Mouse (Mus musculus) NIH3T3 (cell line): ENCODE data around the gene Rpp25l.

Source experiments
- DNase-seq: peaks from one replicate; pipeline ENCODE4 v3.0.0-alpha.2; 2012; ENCODE audit warnings: low read depth

Rpp25l gene

GRCm38 (mm10) chr4:41713197-41714067 lies at the start of gene Rpp25l:
Gene Rpp25l, minus strand, starts transcription at chr4:41713534.
- DNase-seq, result peak; percentile 87

- peak; percentile 97 for DNase-seq
Measured at GRCm38 (mm10) chr4:41762688-41763114, 49.4 kb upstream of the Rpp25l start.

DNA sequence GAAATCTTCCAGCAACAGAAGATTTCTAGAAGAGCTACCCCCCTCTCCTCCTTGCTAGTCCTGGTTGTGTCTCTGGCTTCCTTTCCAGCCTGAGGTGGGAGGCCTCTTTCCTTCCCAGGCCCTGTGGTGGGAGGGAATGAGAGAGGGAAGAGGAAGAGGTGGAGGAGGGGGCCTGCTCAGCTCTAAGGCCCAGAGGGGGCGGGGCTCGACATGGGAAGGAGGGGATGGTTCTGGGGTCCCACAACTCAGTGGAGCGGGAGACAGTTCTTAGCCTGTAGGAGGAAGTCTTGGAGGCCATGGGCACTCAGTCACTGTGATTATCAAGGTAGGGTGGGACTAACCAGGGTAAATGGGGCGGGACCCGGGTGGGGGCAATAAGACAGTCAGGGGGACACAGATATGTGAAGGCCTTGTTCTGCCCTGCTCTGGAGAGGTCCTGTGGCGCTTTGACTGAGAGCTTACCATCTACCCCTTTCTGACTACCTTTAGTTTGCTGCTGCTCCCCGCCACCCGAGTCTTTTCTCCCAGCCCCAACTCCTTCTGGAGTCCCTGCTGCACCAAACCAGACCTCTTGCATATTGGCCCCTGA lies 48.9 kb upstream of the Rpp25l start:
- peak; percentile 67 for DNase-seq

DNA sequence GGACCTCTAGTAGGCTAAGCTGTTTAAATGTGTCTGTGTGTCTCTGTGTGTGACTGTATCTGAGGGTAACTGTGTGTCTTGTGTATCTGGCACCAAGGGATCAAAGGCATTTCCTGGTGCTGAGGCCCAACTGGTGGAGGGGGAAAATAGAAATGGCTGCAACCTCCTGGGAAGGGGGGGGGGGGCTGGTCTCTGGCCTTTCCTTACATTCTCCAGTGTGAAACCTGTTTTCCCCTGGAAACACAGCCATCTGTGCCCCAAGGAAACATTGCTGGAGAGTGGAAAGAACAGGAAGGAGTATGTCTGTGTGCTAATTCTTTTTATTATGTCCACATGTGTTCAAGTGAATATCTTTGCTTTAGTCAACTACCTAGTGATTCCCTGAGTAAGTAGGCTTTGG lies 48.3 kb upstream of the Rpp25l start:
- DNase-seq, result peak; percentile 53

DNA sequence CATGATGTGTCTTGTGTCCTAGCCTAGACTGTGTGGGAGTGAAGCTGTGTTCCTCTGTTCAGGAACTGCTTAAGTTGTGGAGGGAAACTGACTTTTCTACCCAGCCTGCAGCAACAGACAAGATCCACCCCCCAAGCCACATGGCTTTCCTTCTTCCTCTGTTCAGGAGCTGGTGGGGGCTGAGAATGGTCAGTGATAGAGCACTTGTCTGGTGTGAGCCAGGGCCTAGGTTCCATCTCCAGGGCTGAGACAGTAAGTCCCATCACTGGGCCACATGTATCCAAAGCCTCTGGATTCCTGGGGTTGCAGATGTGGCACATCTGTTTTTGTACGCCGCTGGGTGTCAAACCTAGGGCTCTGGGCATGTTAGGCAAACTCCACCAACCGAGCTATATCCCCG lies 47.6 kb upstream of the Rpp25l start:
- no peak for DNase-seq

DNA sequence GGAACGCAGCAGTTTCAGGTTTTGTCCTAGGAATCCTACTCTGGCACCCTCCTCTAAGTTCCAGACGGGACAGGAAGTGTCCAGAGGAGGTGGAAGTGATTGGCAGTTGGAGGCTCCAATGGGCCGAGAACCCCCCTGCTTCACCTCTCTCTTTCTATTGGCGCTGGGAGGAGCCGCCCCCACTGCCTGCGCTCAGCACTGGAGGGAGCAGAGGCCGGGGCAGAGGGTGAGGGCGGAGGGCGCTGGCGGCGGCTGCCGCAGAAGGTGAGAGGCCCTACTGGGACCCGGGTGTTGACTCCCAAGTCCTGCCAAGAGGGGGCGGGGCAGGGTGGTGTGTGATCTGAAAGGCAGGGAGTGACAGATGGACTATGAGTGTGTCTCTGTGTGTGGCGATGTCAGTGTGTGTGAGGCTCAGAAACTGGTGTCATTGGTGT lies 47.0 kb upstream of the Rpp25l start:
- peak; percentile 93 for DNase-seq

- DNase-seq, result no peak
Measured at GRCm38 (mm10) chr4:41759656-41760287, 46.4 kb upstream of the Rpp25l start.

- no peak for DNase-seq
Measured at GRCm38 (mm10) chr4:41759206-41759605, 45.9 kb upstream of the Rpp25l start.

- no peak for DNase-seq
Measured at GRCm38 (mm10) chr4:41758701-41759100, 45.4 kb upstream of the Rpp25l start.

DNA sequence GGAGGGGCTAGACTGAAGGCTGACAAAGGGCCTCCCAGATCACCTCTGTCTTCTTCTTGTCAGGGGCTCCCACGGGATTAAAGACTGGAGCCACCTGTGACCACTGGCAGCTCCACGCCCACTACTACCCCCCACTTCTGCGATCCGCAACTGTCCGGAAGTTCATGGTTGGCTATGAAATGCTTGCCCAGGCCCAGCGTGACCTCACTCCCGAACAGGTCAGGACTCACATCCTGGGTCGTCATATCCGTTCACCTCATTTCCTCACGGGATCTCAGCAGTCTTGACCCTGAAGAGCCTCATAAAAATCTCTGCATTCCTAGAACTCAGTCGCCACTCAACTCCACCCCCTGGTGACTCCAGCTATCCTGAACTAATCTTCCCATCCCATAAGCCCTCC lies 44.7 kb upstream of the Rpp25l start:
- no peak for DNase-seq

- DNase-seq, result no peak
Measured at GRCm38 (mm10) chr4:41757321-41757720, 44.0 kb upstream of the Rpp25l start.

GRCm38 (mm10) chr4:41756440-41756839 lies 43.1 kb upstream of the Rpp25l start:
- DNase-seq, result no peak

GRCm38 (mm10) chr4:41755338-41756305 lies 42.3 kb upstream of the Rpp25l start, which contains the start of gene Sigmar1:
Gene Sigmar1, minus strand, starts transcription at chr4:41756157.
- peak; percentile 91 for DNase-seq

- DNase-seq, result peak; percentile 63
Measured at GRCm38 (mm10) chr4:41754797-41755337, 41.5 kb upstream of the Rpp25l start, which contains the start of gene Galt. Gene Galt, plus strand, starts transcription at chr4:41755228.

GRCm38 (mm10) chr4:41745021-41745420 lies 31.7 kb upstream of the Rpp25l start:
- DNase-seq, result no peak

GRCm38 (mm10) chr4:41744131-41744530 lies 30.8 kb upstream of the Rpp25l start:
- no peak for DNase-seq

DNA sequence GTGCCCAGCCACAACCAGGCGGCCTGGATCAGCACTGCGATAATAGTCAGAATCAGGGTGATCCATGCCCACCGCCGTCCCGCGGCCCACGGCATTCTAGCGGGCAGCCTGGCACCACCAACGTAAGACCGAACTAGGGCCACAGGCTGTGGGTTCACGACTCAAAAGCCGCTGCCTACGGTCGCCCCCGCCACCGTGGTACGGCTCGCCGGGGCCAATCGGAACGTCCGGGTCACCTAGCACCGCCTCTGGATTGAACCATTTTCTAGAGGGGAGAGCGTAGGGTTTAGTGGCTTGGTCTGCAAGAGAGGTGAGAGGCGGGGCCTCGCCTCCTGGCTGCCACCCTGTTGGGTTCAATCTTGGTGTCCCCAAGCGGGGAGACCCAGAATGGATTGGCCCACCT lies 27.8 kb upstream of the Rpp25l start:
- peak; percentile 92 for DNase-seq

GRCm38 (mm10) chr4:41740380-41741157 lies 27.2 kb upstream of the Rpp25l start:
- DNase-seq, result peak; percentile 70

DNA sequence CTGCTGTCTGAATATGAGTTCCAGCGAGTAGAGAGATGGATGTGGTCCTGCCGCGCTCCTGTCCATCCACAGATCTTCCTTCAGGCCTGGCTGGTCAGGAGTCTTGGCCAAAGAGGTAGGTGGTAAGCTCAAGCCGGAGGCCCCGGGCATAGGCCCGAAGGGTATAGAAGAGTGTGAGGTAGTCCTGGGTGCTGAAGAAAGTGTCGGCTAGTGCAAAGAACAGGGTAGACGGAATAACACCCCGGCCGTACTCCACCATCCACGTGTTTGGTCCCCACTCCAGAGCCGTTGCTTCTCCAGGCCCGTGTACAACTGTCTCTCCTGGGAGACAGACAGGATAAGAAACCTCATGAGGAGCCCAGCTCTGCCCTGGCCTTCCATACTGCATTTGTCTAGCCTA lies 25.9 kb upstream of the Rpp25l start:
- no peak for DNase-seq

DNA sequence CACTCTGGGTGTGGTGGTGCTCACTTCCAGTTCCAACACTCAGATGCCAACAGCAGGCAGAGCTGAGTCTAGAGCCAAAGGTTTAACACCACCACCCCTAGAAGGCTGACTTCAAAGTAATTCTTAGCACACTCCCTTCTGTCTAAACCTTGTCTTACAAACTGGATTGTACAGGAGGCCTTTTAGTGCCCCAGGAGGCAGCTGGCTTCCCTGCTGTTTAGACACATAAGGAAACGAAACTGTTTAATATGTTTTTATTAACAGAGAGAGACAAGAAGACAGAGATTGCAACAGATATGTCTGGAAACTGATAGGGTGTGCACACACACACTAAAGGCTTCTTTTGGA lies 24.9 kb upstream of the Rpp25l start:
- DNase-seq, result no peak
